Mouse (Mus musculus): Measurements from ENCODE around the gene Grm7.

Gene Grm7

DNA sequence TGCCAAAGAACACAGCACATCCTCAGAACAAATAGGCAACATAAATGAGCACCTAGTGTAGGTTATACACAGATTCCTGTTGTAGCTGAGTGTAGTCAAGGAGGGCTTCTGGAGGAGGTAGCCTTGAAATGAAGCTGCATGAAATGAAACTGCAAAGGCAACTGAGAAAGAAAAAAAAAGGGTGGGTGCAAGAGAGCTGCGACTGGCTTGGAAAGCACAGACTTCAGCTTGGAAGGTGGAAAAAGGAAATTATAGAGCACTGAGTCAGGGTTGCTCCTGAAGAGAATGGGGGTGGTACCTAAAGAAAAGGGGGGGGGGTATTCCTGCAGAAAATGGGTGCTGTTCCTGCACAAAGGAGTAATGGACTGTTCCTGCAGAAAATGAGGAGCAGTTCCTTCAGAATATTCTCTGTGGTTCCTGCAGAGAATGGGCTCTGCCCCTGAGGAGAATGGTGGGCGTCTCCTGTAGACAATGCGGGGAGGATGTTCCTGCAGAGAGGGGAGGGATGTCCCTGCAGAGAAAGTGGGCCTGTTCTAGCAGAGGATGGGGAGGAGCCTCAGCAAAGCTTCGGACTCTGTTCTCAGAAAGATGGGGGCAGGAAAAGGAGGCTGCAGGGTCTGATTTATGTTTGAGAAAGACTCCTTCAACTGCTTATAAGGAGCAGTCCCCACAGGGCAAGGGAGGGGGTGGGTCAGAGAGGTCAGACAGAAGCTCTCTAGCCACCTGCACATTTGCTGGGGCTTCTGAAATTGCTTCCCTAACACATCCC lies 726.4 kb downstream of the Grm7 start:
- DNase-seq = no peak

DNA sequence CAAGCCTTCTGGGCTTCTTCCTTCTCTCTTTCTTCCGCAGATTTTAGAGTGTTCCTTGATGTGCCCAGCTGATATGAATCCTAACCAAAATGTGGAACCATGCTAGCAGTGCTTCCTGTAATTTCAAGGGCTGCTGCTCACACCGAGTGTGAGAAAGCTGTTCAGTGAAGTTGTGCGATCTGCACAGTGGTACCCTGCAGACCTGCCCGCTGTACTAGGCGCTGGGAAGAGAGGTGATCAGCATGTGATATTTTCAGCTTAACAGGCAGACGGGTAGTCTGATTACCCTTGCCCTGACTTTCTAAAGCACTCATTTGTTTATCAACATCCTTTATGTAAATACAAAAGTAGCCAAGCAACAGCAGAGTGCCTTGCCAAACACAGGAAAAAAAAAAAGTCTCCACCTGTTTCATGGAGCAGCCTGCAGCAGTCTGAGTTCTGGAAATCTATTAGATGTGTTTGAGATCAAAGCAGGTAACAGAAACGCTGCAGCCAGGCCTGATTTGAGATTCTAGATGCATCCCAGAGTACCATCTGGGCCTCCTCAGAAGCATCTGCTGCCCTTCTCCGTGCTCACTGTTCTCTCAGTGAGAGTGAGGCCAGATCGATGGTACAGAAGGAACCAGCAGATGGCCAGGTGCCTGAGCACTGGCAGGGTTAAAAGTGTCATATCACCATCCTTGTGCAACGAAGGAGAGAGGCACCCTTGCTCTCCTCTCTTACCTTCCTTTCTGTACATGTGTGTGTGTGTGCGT lies 727.4 kb downstream of the Grm7 start:
- DNase-seq = no peak

DNA sequence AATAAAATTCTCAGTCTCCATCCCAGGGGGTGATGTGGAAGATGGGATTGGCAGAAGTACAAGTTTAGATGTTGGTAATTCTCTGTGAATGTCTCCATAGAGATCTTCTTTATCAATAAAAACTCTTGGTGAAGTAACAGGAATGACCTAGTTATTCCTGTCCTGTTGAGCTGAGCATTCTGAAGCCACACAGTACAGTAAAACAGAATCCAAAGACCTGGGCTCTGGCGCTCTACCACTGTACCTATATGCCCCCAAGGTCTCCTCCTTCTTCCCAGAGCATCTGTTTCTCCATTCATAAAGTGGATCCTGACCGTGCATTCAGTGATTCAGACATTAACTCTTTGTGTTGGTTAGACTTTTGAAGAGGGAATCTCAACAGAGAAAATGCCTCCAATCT lies 735.3 kb downstream of the Grm7 start:
- no peak for DNase-seq

DNA sequence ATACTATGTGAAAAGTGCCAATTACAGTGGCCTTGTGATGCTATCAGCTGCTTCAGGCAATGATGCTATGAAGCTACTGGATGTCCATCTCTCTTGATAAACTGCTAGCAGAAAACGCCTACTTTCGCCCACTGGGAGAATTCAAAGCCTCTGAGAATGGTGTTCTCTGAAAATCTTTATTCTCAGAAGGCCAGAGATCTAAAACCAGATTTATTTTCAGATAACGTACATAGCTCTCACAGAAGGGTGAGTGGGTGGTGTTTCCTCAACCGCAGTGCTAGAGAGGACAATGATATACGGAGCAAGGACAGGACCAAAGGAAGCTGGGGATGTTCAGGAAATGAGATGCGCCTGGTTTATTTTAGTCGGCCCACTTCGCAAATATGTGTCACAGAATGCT lies 763.4 kb downstream of the Grm7 start:
- DNase-seq = no peak

DNA sequence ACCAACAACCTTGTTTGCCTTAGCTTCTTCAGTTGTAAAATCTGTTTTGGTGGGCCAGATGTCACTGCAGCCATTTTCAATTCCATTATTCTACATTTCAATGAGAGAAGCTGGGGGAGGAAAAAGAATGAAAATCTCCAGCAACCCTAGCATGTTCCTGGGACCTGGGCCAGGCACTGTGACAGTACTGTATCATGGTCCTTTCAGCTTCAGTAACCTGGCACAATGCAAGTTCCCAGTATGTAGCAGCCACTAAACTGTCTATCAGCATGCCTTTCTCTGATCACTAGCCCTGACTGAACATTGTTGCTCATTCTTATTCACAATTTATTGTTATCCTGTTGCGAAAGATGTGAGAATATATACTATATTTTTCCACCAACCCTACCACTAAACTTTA lies 779.4 kb downstream of the Grm7 start:
- DNase-seq = no peak

DNA sequence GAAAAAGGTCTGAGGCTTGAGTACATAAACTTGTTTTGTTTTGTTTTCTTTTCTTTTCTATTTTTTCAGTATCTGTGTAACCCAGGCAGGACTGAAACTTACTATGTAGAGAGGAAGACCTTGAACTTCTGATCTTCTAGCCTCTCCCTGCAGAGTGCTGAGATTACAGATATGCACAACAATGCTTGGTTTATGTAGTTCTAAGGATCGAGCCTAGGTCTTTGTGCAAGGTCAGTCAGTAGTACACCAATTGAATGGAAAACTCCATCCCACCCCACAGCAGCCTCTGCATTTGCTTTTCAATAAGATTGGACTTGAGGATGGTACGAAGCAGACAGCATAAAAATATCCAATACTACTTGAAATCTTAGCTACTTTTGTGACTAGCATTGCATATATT lies 800.8 kb downstream of the Grm7 start:
- no peak for DNase-seq

DNA sequence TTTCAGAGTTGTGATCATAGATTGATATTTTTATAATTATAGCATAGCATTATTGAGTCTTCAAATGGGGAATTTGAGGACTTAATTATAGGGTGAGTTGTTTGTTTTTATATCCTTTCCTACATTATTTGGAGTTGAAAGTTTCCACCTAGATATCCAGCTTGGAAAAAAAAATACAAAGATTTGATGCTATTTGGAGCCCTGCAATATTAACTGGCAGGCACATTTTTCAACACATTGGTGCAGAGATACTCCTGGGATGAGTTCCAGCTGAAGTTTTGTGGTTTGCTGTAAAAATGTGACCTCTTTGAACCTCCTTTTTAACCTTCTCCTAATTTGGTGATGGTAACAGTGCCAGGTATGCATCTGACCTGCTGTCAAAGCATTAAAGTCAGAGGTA lies 802.5 kb downstream of the Grm7 start:
- no peak for DNase-seq

DNA sequence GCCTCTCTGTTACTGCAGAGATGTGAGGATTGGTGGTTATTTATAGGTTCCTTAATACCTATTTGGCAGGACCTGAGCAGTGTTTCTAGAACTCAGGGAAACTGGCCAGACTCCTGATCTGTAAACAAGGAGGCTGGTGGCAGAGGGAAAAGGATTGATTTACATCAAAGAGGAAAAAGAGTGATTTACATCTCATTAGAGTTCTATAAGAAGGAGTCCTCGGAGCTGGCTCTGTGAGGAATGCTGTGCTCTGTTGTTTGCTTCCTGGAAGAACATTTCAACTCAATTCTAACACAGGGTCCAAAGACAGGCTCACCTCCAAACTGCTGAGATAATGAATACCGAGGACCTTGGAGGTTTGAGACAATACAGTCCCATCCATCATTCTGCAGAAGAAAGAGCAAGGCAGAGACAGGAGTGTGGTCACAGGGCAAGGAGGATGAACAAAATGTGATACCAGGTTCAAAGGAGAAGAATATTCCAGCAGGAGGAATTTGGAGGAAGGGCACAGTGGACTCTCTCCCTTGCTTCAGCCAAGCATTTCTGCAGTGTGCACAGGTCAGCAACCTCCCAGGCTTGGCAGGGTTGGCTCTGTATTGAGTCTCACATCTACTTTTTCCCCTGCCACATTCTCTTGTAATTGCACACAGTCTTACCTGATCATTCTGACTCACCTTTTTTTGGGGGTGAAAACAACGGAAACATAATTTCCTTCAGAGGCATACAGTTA lies 803.8 kb downstream of the Grm7 start:
- DNase-seq = no peak

DNA sequence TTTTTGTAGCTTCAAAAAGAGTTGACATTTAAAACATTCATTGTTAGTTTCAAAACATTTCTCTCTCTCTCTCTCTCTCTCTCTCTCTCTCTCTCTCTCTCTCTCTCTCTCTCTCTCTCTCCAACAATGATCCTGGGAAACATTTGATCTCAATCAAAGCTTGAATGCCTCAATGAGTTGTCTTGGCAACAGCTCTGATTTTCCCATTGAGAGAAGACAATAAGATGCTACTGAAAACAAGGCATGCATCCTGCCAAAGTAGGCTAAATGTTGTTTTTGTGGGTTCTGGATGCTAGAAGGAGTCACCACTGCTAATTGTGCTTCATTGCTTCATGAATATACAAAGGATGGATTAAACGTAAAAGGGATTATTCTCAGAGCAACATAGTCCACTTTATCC lies 836.5 kb downstream of the Grm7 start:
- no peak for DNase-seq

DNA sequence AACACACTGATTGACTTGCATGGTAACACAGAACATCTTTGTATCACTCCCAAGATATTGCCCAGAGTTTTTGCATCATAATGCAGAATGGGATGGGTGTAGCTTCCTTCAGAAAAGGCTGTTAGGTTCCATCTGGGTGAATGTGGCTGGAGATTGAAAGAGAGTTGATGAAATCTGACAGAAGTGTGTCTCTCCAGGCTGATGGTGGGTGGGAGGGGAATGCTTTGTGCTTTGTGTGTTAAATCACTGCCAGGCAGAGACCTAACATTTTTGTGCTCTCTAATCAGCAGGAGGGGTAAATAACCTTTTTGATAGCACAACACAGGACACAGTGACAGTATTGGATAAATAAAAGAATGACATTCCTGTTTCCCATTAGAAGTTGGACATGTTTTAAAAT lies 840.7 kb downstream of the Grm7 start:
- DNase-seq = no peak

DNA sequence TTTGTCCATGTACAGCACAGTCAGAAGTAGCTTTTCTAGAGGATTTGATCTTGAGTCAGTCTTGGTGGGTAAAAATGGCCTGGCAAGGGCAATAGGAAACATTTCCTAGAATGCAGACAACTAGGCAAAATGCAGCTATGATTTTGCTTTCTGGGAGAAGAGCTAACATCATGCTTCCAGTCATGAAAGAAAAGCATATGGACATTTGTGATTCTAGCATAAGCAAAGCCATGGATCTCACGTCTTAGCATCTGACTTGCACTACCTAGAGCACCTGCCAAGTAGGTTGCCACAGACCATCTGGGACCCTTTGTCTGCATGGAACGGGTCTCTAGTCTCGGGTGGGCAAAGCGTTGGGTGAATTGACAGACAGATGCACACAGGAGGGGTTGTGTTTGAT lies 842.2 kb downstream of the Grm7 start:
- no peak for DNase-seq

DNA sequence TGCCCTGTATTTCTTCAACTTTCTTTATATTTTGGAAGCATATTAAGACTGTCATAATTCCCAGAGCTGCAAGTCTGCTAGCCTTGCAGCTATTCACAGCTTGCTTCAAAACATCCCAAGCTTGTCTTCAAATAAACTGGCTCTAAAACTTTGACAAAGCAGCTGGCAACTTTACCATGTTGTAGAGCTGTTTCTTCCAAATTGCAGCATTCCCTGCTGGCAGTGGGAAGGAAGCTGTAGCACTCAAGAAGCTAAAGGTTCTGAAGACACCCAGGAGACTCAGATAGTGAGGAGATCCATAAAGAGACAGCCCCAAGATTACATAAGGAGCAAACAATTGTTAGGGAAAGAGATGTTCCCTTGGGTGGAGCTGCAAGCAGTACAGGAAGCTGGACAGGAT lies 846.8 kb downstream of the Grm7 start:
- DNase-seq = no peak

DNA sequence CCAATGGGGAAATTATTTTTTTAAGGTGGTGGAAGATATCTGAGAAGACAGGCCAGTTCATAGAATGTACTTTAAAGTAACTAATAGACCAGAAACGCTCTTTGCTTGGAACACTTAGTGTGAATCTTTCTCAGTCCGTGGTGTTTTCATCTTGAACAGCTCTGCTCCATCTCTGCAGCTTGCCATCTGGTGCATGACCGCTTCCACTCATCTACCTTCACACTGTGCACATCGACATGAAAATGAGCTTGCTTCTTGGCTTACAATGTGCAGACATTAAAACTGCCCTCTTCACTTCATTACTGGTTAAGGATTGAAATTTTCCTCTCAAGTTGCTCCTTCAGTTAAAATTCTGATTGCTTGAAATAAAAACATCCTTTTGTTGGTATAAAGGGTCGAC lies 854.2 kb downstream of the Grm7 start:
- DNase-seq = no peak

DNA sequence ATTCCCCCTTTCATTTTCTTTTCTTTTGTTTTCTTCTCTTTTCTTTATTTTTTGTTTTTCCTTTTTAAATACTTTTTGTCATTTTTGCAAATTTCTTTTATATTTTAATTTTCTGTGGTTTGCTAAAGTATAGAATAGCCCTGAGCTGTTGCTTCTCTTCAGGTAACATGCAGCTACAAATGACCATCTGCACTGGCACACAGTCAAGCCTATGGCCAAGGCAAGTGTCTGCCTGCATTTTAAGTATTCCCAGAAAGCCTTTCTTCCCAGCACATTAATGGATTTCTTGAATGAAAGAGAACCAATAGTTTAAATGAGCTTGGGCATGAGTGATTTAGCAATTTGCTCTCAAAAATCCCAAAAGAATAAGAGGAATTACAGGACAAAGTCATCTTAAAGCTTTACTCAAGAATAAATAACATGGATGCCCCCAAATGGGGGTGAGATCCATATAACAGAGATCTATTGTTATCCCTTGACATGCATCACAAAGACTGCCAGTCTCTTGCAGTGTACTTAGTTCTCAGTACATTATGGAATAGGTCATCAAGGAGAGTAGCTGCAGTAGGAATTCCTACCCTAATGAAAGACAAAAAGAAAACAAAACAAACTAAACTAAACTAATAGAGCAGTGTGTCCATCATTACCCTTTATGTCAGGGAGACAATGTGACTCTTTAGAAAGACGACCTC lies 865.5 kb downstream of the Grm7 start:
- DNase-seq = no peak

DNA sequence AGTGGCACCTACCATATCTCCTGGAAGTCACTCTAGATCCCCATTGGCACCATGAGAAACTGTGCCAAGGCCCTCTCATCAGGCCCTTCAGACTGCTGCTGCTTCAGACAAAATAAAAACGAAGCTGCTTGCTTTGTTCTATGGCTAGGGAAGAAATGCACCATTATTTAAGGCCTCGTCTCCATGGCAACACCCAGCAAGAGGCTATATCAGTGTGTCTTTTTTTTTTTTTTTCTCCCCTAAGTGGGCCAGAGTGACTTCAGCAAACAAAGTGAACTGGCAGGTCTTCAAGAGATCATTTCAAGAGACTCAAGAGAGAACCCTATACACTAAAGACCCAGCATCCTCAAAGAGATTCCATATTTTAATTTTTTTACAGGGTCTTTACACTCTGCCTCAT lies 867.0 kb downstream of the Grm7 start:
- DNase-seq = no peak

DNA sequence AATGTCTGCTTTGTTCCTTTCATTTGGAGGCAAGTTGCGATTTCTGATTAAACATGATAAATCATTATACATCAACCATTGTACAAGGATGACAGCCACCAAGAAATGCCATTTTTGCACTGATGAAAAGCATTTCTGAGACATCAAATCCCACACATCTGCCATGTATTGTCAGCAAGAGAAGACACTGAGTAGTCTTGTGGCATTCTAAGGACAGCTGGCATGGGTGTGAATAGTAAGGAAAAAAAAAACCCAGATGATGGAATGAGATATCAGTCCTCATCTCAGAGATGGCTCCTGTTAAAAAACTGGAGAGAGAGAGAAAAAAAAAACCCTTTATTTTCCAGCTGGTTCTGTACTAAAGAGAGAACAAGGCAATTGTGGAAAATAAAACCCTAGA lies 875.8 kb downstream of the Grm7 start:
- no peak for DNase-seq

DNA sequence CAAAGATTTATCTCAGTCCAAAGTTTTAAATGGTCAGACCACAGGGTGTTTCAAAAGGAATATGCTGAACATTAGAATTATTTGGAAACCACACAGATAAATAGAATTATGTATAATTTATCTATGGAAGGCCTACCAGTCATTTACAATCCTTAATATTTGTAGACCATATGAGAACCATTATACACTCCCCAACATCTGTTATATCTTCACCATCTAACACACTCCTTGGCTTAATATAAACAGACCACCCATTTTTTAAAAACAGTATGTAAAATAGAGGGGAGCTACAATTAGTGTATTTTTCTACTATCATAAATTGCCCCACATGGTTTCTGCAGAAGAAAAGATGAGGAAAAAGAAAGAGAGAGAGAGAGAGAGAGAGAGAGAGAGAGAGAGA lies 876.7 kb downstream of the Grm7 start:
- no peak for DNase-seq

DNA sequence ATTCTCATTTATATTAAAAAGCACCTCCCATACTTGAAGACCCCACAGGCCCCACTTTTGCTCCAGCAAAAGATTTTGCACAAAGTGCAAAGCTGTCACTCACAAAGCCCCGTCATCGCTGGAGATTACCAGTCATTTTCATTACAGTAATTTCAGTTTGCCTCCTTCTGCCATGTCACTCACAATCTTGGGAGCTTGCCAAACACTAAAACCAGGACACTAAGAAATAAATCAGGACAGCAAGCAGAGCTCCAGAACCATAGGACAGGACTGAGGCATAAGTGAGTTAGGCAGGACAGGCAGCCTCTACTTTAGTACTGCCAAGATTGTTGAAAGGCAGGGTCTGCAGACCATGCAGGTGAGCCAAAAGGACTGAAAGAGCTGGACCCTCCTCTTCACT lies 884.6 kb downstream of the Grm7 start:
- no peak for DNase-seq

DNA sequence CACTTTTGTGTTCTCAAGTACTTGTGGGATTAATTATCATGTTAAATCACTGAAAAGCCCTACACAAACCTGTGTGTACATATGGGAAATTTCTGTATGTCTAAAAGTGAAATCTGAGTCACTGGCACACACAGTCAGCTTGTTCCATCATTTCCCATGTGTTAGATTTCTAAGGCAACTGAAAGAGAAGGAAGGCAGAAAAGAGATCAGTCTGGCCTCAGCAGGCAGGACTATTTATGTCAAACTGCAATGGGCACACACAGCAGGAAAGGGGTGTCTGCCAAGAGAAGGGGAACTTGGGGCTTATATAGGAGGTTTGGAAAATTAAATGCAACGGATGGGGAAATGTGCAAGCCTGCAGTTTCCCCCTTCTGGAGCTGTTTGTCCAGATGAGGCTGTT lies 913.2 kb downstream of the Grm7 start:
- DNase-seq = no peak

DNA sequence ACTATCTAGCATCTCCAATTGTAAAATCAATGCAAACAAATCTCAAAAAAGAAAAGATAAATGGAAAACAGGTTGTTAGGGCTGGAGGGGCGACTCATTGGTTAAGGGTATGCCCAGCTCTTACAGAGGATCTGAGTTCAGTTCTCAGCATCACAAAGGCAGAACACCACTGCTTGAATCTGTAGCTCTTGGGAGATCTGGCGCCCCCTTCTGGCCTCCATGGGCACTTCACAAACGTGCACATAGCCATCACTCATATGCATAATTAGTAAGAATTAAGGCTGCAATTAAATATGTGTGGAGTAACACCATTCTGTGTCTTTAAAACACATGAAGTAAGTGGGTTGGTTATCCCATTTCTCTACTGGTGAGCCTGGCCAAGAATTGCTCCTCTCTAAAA lies 914.1 kb downstream of the Grm7 start:
- DNase-seq = no peak

DNA sequence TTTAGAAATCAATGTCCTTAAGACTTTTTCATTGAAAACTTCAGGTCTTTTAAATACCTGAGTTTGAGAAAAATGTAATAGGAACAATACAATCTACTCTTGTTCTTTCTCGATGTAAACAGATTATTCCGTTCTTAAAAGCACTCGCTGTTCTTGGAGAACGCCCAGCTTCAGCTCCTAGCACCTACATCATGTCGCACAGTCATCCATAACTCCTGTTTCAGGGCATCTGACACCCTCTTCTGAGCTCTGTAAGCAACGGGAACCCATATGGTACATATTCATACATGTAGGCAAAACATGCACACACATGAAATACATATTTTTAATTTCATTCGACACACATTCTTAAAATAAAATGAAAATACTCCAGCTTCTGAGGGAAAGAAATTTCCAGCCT lies 916.0 kb downstream of the Grm7 start:
- no peak for DNase-seq

DNA sequence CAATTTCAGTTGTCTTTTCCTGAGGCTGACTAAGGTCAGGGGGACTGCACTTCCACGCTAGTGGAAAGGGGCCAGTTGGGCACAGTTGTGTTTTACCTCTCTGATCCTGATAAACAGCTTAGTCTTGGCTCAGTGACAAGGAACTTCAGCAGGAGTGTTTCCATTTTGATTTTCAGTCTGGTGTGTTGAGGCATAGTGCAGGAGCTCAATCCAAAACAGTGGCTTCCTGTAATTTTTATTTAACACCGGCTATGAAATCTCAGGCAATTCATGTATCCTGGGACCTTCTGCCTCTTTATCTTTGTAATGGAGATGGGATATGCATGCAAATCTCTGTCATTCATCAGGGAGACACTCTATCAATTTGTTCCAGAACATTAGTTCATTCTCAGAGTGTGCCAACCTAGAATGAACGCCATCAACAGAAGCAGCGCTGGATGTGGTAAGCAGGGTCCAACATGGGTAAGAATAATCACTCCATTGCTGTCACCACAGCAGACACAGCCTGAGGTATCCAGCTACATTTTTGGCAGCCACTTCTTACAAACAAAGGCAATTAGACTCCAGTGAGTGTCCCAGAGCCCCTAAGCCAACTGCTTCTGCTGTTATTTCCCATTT lies 926.2 kb downstream of the Grm7 start:
- DNase-seq = peak in 1 of 2 experiments; percentile 20

DNA sequence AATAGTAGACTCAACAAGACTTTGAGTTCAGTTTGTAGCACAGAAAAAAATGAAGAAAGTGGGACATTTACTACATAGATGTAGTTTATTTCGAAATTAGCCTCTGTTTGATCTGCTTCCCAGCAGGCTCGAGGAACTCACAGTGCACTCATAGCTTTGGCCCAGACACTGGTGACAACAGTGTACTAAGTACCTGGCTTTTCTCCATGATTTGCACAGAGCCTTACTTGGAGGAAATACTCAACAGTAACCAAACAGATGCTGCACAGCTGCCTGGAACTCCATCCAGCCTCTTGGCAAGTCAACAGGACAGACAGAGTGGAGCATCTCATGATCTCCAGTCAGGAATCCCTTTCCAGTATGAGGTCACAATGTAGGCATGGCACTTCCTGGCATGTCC lies 939.5 kb downstream of the Grm7 start:
- peak; percentile 31 to 61 for DNase-seq

Measured in lung, adult 18-20 months (tissue).